Mouse (Mus musculus) kidney, postnatal 25 days (tissue): Measurements from ENCODE around the gene Olfr1030.
"Not testable (repeated sequence)": the region's sequence is repeated elsewhere in the genome, so short reads cannot be mapped to it uniquely, and the experiment has no call there.

ENCODE experiments used
- DNase-seq, 2 experiments: peaks; one replicate each; pipeline ENCODE4 v3.0.0; 2021; ENCODE audit warnings: mixed read lengths in 2 of 2

The Olfr1030 gene

GRCm38 (mm10) chr2:85978976-85979375 lies at the start of gene Olfr1030:
TSS of gene Olfr1030 (plus strand) at chr2:85979276.
- DNase-seq = no peak

- no peak for DNase-seq
These were observed 28.9 kb upstream of the Olfr1030 start, which contains the start of gene Olfr1028 for GRCm38 (mm10) chr2:85950137-85950536. TSS of gene Olfr1028 (plus strand) at chr2:85950437.

- no peak for DNase-seq
These were observed 5.5 kb upstream of the Olfr1030 start, which contains the start of gene Olfr1029 for GRCm38 (mm10) chr2:85973595-85973994. TSS of gene Olfr1029 (plus strand) at chr2:85973895.

- no peak for DNase-seq
These were observed 10.9 kb downstream of the Olfr1030 start, which contains the start of gene Olfr1031 for GRCm38 (mm10) chr2:85990004-85990403. TSS of gene Olfr1031 (plus strand) at chr2:85990304.

GRCm38 (mm10) chr2:86005240-86005639 lies 26.2 kb downstream of the Olfr1030 start, which contains the start of gene Olfr1032:
TSS of gene Olfr1032 (plus strand) at chr2:86005540.
- DNase-seq = no peak

- not testable (repeated sequence) for DNase-seq
These were observed 41.3 kb downstream of the Olfr1030 start, which contains the start of gene Olfr1033 for GRCm38 (mm10) chr2:86020406-86020805. TSS of gene Olfr1033 (plus strand) at chr2:86020633.

- not testable (repeated sequence) for DNase-seq
These were observed 42.4 kb downstream of the Olfr1030 start for GRCm38 (mm10) chr2:86021518-86021917.
